Mouse (Mus musculus) MN1 (cell line): ENCODE measurements at regions not wholly inside any gene's neighbourhood (a gene's known extent, or its start where the extent isn't known, plus 50 kb on each side); places are given as distances from the start of the nearest gene placed in this dataset.
A peak's percentile ranks its signal among the peaks of the same experiment; 100 is the strongest.

Experiments used
- DNase-seq: peaks from one replicate; pipeline ENCODE4 v3.0.0-alpha.2; 2016; ENCODE audit warnings: low spot score

- DNase-seq = peak; percentile 4
Measured at GRCm38 (mm10) chr3:49282679-49283078, 474.4 kb downstream of the Pcdh18 start.

GRCm38 (mm10) chr3:49278356-49278755, 478.8 kb downstream of the Pcdh18 start:
- no peak for DNase-seq

GRCm38 (mm10) chr3:49274286-49274923, 482.7 kb downstream of the Pcdh18 start:
- DNase-seq = peak; percentile 1

- no peak for DNase-seq
Measured at GRCm38 (mm10) chr3:49266048-49266447, 491.1 kb downstream of the Pcdh18 start.
